Mouse (Mus musculus): ENCODE measurements around the gene Trim69.

- TF ChIP-seq CTCF (IDR thresholded peaks at IDR 0.05; ENCODE audit: low read depth) (no peak), EP300 (IDR thresholded peaks at IDR 0.05; ENCODE audit: low read depth) (no peak)
Observed at GRCm38 (mm10) chr2:122153681-122154365, 6.7 kb upstream of the Trim69 start.
